Mouse (Mus musculus) erythroblast, embryonic 14.5 days (primary cell): Measurements from ENCODE around the gene Samsn1.

Experiments
- GATA1 ChIP-seq: IDR thresholded peaks from 2 replicates; pipeline ENCODE4 v1.6.1; 2012; ENCODE audit warnings: low read length, inconsistent platforms, mixed read lengths
- TAL1 ChIP-seq: IDR thresholded peaks from 3 replicates; pipeline ENCODE4 v1.6.1; 2012; ENCODE audit warnings: low read length, inconsistent platforms, mixed read lengths

- TF ChIP-seq GATA1 (no peak), TAL1 (no peak)
Observed at GRCm38 (mm10) chr16:75903028-75903427, 119.1 kb downstream of the Samsn1 start.
